Mouse (Mus musculus) liver, adult (tissue): ENCODE results near the gene Klk1.
"Not testable (repeated sequence)": the region's sequence is repeated elsewhere in the genome, so short reads cannot be mapped to it uniquely, and the experiment has no call there.

ENCODE experiments used
- GATA4 ChIP-seq: IDR thresholded peaks from 2 replicates; pipeline ENCODE4 v1.6.1; 2014; ENCODE audit warnings: mild to moderate bottlenecking, low read length; ENCODE audit not compliant: insufficient replicate concordance

Gene Klk1

GRCm38 (mm10) chr7:44225076-44225475 lies at the start of gene Klk1:
Gene Klk1, plus strand, starts transcription at chr7:44225360.
- TF ChIP-seq GATA4: no peak

GRCm38 (mm10) chr7:44179299-44180045 lies 45.7 kb upstream of the Klk1 start:
- no peak for TF ChIP-seq GATA4

DNA sequence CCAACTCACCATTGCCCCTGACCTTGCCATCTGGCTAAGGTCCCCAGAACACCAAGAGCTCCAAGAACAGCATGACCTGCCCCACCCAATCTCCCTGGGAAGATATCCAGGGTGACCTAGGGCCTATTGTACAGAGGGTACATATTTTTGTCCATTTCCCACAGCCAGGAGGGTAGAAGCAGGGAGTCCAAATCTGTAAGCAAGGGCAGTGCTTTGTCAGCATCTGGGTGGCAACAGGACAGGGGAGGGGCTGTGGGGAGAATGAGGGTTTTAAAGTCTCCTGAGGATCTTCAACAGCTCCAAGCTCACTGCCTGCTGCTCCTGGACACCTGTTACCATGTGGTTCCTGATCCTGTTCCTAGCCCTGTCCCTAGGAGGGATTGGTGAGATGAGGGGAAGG lies 37.2 kb upstream of the Klk1 start, which contains the start of gene Klk1b24:
TSS of gene Klk1b24 (plus strand) at position 301 of the 400 bp plus-strand sequence.
- not testable (repeated sequence) for TF ChIP-seq GATA4

- no peak for TF ChIP-seq GATA4
Observed at GRCm38 (mm10) chr7:44197891-44198290, 27.3 kb upstream of the Klk1 start, which contains the start of gene Klk1b3. Gene Klk1b3, plus strand, starts transcription at chr7:44198191.

- TF ChIP-seq GATA4: not testable (repeated sequence)
Observed at GRCm38 (mm10) chr7:44207135-44207534, 18.0 kb upstream of the Klk1 start, which contains the start of gene Klk1b4. Gene Klk1b4, plus strand, starts transcription at chr7:44207435.

DNA sequence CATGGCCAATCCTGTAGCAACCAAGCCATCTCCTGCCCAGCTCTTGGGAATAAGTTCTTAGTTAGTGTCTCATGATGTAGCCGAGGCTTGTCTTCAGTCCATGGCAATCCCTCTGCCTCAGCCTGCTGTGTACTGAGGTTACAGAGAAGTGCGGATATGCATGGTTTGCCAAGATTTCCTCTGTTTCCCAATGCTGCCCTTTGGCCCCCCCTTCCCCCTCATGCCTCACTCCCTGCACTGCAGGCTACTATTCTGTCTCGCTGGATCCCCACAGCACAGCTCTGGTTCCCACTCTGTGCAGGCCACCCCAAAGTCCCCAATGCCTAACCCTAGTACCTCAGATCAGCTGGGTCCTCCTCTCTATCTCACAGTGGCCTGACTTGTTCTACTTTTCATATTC lies 16.9 kb upstream of the Klk1 start:
- TF ChIP-seq GATA4: no peak

DNA sequence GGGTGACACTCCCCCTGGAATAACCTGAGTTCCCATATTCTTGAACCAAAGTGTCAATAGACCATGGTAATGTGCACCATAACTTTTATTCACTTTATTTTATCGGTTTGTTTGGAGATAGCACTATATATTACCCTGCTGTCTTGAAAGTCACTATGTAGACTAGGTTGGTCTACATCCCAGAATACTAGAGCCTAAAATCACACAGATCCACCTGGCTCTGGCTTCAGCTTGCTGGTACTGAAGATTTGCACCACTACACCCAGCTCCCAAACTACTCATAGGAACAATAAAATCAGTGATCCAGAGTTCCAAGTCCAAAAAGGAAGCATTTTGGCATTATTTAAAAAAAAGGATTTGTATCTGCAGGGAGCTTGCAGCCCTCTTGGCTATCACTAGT lies 9.5 kb upstream of the Klk1 start, which contains the start of gene Klk1b5:
TSS of gene Klk1b5 (plus strand) at position 301 of the 400 bp plus-strand sequence.
- no peak for TF ChIP-seq GATA4

DNA sequence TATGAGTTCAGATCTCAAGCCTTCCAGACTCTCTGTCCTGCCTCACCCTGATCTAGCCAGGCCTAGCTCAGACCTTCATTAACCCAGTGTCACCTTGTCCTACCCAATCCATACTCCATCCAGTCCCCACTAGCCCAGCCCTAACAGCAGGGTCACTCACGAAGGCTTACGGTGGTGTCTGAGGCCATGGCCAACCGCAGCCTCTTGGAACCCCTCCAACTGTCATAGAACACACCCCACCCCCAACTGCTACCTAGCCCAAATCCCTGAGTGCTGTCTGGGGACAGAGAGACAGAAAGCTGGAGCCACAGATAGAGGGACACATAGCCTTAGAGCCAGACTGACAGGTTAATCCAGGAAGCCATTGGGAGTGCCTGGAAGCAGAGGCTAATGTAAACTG lies 10.7 kb downstream of the Klk1 start, which contains the start of gene Gm36864:
TSS of gene Gm36864 (plus strand) at position 269 of the 400 bp plus-strand sequence.
- TF ChIP-seq GATA4: no peak

DNA sequence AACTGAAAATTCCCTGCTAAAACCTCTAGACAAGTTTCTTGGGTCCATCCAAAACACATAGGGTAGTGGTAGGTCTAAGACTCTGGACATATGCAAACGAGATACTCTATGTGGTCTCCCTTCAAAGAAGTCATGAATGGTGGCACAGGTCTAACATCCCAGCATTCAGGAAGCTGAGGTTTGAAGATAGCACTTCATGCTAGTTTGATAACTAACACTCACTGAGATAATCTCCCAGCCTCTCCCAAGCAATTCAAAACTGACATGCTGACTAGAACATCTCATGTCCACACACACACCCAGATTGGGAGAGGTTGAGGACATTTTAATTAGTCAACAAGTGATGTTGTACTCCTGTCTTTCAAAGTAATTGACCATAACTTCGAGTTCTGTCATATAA lies 14.8 kb downstream of the Klk1 start:
- no peak for TF ChIP-seq GATA4

GRCm38 (mm10) chr7:44240712-44241111 lies 15.6 kb downstream of the Klk1 start:
- no peak for TF ChIP-seq GATA4

DNA sequence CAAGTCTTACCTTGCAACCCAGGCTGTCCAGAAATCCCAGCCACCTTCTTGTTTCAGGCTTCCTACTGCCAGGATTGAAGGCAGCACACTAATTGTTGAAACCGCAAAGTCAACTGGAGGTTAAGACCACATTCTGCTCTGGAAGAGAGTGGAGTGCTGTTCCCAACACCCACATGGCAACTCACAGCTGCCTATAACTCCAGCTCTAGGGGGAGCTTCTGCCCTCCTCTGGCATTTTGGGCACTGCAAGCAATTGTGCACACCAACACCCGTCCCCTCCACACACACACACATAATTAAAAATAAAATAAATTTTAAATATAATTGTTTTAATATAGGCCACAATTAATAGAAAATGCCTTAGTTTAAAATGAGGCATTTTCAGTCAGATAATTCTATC lies 16.0 kb downstream of the Klk1 start:
- TF ChIP-seq GATA4: no peak

- TF ChIP-seq GATA4: no peak
Observed at GRCm38 (mm10) chr7:44244080-44244479, 18.9 kb downstream of the Klk1 start.

GRCm38 (mm10) chr7:44246055-44246983 lies 21.2 kb downstream of the Klk1 start, which contains the start of the genes 1700028J19Rik and 2410002F23Rik:
Gene 1700028J19Rik, minus strand, starts transcription at chr7:44246695.
Gene 2410002F23Rik, plus strand, starts transcription at chr7:44246722.
- TF ChIP-seq GATA4: no peak

DNA sequence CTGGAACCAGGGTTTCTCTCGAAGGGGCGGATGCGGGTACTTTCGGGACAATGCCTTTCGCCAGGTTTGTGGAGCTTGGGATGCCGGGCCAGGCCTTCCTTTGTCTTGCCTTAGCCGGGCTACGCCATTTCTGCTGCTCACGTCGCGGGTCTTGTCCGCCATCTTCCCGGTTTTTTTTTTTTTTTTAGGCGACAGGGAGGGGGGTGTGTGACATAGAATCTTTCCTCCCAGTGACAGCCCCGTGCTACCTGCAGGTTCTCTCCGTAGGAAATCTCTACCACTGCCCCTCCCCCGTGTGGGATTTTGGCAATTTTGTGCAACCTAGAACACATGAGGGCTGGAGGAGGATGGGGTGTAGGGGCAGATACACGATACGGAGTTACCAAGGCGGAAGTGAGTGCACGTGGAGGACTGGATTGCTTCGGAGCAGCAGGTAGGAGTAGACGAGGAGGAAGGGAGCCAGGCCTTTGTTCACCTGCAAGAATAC lies 21.9 kb downstream of the Klk1 start:
- TF ChIP-seq GATA4: no peak

DNA sequence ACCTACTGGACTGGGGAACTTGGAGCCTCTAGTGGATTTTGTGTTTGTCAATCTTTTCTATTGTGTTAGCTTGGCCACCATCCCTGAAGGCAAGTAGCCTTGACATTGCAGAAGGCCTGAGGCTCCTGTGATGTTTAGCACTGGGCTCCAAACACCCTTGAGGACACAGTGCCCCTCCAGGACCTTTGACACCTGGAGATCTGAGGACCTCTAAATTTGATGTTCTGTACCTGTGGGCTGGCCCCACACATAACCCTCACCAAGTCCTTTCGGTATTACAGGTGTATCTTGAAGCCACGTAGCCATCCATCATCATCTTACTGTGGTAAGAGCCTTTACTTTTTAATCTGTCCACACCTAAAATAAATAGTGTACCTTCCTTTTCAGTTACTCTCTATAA lies 22.8 kb downstream of the Klk1 start:
- TF ChIP-seq GATA4: no peak
